Mouse (Mus musculus) megakaryocyte, embryonic 14.5 days (primary cell): ENCODE measurements around the gene Il27.

ENCODE experiments used
- FLI1 ChIP-seq: IDR thresholded peaks from 2 replicates; pipeline ENCODE4 v1.6.1; 2012; ENCODE audit warnings: low read length, inconsistent platforms, mixed read lengths
- GATA1 ChIP-seq: IDR thresholded peaks from 3 replicates; pipeline ENCODE4 v1.6.1; 2012; ENCODE audit warnings: mixed read lengths, low read length, inconsistent platforms, borderline replicate concordance

- TF ChIP-seq GATA1 (no peak), FLI1 (no peak)
Measured at GRCm38 (mm10) chr7:126601896-126602295, 7.2 kb upstream of the Il27 start.
